Mouse (Mus musculus): ENCODE data around the gene Plekhb1.

DNA sequence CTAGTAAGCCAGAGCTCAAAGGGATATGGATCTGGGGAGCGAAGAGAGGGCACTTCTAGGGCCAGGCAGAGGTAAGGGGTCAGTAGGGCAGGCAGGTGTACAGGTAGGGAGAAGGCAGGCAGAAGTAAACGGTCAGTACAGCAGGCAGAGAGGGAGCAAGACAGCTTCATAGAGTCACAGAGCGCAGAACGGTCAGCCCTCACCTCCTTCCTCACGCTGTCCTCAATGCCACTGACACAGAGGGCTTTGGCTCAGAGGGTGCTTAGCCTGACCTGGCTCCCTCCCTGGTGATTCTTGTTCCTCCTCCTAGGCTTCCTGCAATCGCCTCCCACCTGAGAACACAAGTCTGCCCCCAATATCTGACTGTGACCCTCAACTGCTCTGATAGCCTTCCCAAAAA lies 11.8 kb downstream of the Plekhb1 start:
- TF ChIP-seq CTCF (IDR thresholded peaks at IDR 0.05; ENCODE audit: low read depth) (no peak), EP300 (IDR thresholded peaks at IDR 0.05; ENCODE audit: low read depth) (no peak)

Measured in heart, postnatal 0 days (tissue).